Mouse (Mus musculus) neural tube, embryonic 11.5 days (tissue): Measurements from ENCODE around the gene Rrm1. TPM values are rescaled to one million over a fixed set of nuclear protein-coding genes. Genes with fewer than 3 reads are reported as not detected.
A peak's percentile ranks its signal among the peaks of the same experiment; 100 is the strongest.
"Not testable (repeated sequence)": the region's sequence is repeated elsewhere in the genome, so short reads cannot be mapped to it uniquely, and the experiment has no call there.

Source experiments
- ATAC-seq: fragments of 200-750 bp; cut with Nextera tagmentation; 2 replicates; pipeline ENCODE4 v1.8.0; 2017; ENCODE audit warnings: moderate number of reproducible peaks, mild to moderate bottlenecking, moderate TSS enrichment, moderate library complexity; ENCODE audit not compliant: insufficient read depth, low FRiP score, low TSS enrichment
- DNase-seq: peaks from one replicate; pipeline ENCODE4 v3.0.0-alpha.2; 2015; ENCODE audit warnings: low spot score
- H3K27ac ChIP-seq: fragments of 300-500 bp; sonication (generic); 2 replicates; pipeline ENCODE4 v1.5.1; 2014; ENCODE audit warnings: low read depth, mild to moderate bottlenecking, low read length
- H3K27me3 ChIP-seq: fragments of 300-500 bp; sonication (generic); 2 replicates; pipeline ENCODE4 v1.6.1; 2014; ENCODE audit warnings: mild to moderate bottlenecking, low read length, mixed read lengths; ENCODE audit not compliant: control insufficient read depth, insufficient read depth
- H3K36me3 ChIP-seq: fragments of 300-500 bp; sonication (generic); 2 replicates; pipeline ENCODE4 v1.6.1; 2014; ENCODE audit warnings: mild to moderate bottlenecking, low read length, moderate library complexity, mixed read lengths; ENCODE audit not compliant: control insufficient read depth, insufficient read depth
- H3K4me1 ChIP-seq: fragments of 300-500 bp; sonication (generic); 2 replicates; pipeline ENCODE4 v1.6.1; 2014; ENCODE audit warnings: low read length, mixed read lengths; ENCODE audit not compliant: control insufficient read depth, insufficient read depth
- H3K4me2 ChIP-seq: fragments of 300-500 bp; sonication (generic); 2 replicates; pipeline ENCODE4 v1.6.1; 2014; ENCODE audit warnings: low read depth, mild to moderate bottlenecking, moderate library complexity
- H3K4me3 ChIP-seq: fragments of 300-500 bp; sonication (generic); 2 replicates; pipeline ENCODE4 v1.5.1; 2014; ENCODE audit warnings: low read depth, low read length
- H3K9ac ChIP-seq: fragments of 300-500 bp; sonication (generic); 2 replicates; pipeline ENCODE4 v1.6.1; 2014; ENCODE audit warnings: mild to moderate bottlenecking, low read length
- H3K9me3 ChIP-seq: fragments of 300-500 bp; sonication (generic); 2 replicates; pipeline ENCODE4 v1.6.1; 2016; ENCODE audit warnings: low read length; ENCODE audit not compliant: control insufficient read depth
- WGBS: fragments of 180-500 bp; shearing (Covaris S2); extraction: QIAGEN DNeasy Blood & Tissue Kit; methylation state at CpG from one replicate; pipeline ENCODE4 v1.1.7; 2014; 5-methylcytosine and 5-hydroxymethylcytosine counted together
- polyA plus RNA-seq: library from polyadenylated mRNA; unstranded; fragments of >200 nt; fragmentation: Nextera tagmentation; extraction: Ambion mirVana; gene quantifications from 2 replicates; pipeline ENCODE4 v1.2.1, GENCODE M21; 2014

Gene Rrm1
- polyA plus RNA-seq, 1 experiment from 2014 or later, result 203 TPM

GRCm38 (mm10) chr7:102481579-102481978 is 40.1 kb downstream of the Rrm1 start, which contains the start of gene Olfr543:
TSS of gene Olfr543 (minus strand) at chr7:102481679.
- DNase-seq, result no peak
- no peak within 1 kb of the TSS for H3K9ac ChIP-seq
- no peaks in the 10 kb centered on the region for H3K36me3 ChIP-seq
- 92% methylated on average over 4 of the region's 4 CpGs for WGBS
- no peaks in the 10 kb centered on the region for H3K9me3 ChIP-seq
- no peaks in the 10 kb centered on the region for H3K27me3 ChIP-seq
- ATAC-seq, result no peak
- H3K27ac ChIP-seq, result no peak within 1 kb of the TSS
- H3K4me3 ChIP-seq, result no peak within 1 kb of the TSS
- H3K4me2 ChIP-seq, result no peak within 1 kb of the TSS
- H3K4me1 ChIP-seq, result no peaks in the 10 kb centered on the region

GRCm38 (mm10) chr7:102483665-102484064 is 42.2 kb downstream of the Rrm1 start:
- Histone ChIP-seq H3K36me3 (no peaks in the 10 kb centered on the region), H3K27ac (no peak overlapping the region), H3K4me3 (no peak overlapping the region), H3K27me3 (no peaks in the 10 kb centered on the region), H3K9me3 (no peaks in the 10 kb centered on the region), H3K9ac (no peak overlapping the region), H3K4me2 (no peak overlapping the region), H3K4me1 (no peaks in the 10 kb centered on the region)
- ATAC-seq, result no peak
- DNase-seq, result no peak
- WGBS, result 89% methylated on average over 2 of the region's 2 CpGs

GRCm38 (mm10) chr7:102484766-102485165 is 43.3 kb downstream of the Rrm1 start:
- H3K4me1 ChIP-seq, H3K27ac ChIP-seq, H3K36me3 ChIP-seq, H3K4me2 ChIP-seq, H3K9me3 ChIP-seq, ATAC-seq, DNase-seq, H3K9ac ChIP-seq, H3K27me3 ChIP-seq, H3K4me3 ChIP-seq: not testable (repeated sequence)
- 64% methylated on average over 8 of the region's 8 CpGs for WGBS

GRCm38 (mm10) chr7:102486105-102486504 is 44.6 kb downstream of the Rrm1 start:
- no peak overlapping the region for H3K27ac ChIP-seq
- H3K9ac ChIP-seq, result no peak overlapping the region
- no peak for ATAC-seq
- no peaks in the 10 kb centered on the region for H3K4me1 ChIP-seq
- DNase-seq, result no peak
- H3K27me3 ChIP-seq, result no peaks in the 10 kb centered on the region
- no peak overlapping the region for H3K4me3 ChIP-seq
- H3K4me2 ChIP-seq, result no peak overlapping the region
- 76% methylated on average over 1 of the region's 1 CpGs for WGBS
- H3K9me3 ChIP-seq, result no peaks in the 10 kb centered on the region
- H3K36me3 ChIP-seq, result no peaks in the 10 kb centered on the region

GRCm38 (mm10) chr7:102488161-102488560 is 46.7 kb downstream of the Rrm1 start, which contains the start of gene Olfr544:
TSS of gene Olfr544 (minus strand) at chr7:102488313.
- H3K27me3 ChIP-seq, result no peaks in the 10 kb centered on the region
- no peak within 1 kb of the TSS for H3K4me3 ChIP-seq
- no peak for ATAC-seq
- no peaks in the 10 kb centered on the region for H3K36me3 ChIP-seq
- no peak within 1 kb of the TSS for H3K4me2 ChIP-seq
- H3K27ac ChIP-seq, result no peak within 1 kb of the TSS
- no peak for DNase-seq
- 44% methylated on average over 1 of the region's 1 CpGs for WGBS
- H3K9ac ChIP-seq, result no peak within 1 kb of the TSS
- no peaks in the 10 kb centered on the region for H3K4me1 ChIP-seq
- no peaks in the 10 kb centered on the region for H3K9me3 ChIP-seq

- ATAC-seq, H3K27ac ChIP-seq, H3K4me3 ChIP-seq, H3K9ac ChIP-seq, H3K4me2 ChIP-seq, DNase-seq, H3K36me3 ChIP-seq, H3K9me3 ChIP-seq, H3K4me1 ChIP-seq, H3K27me3 ChIP-seq: not testable (repeated sequence)
- WGBS, result 54% methylated on average over 6 of the region's 7 CpGs
These were observed 52.9 kb downstream of the Rrm1 start for GRCm38 (mm10) chr7:102494416-102494815.

GRCm38 (mm10) chr7:102499473-102499872 is 58.0 kb downstream of the Rrm1 start, which contains the start of gene Olfr545:
TSS of gene Olfr545 (minus strand) at chr7:102499573.
- 72% methylated on average over 3 of the region's 3 CpGs for WGBS
- H3K36me3 ChIP-seq, result no peaks in the 10 kb centered on the region
- DNase-seq (no peak), ATAC-seq (no peak)
- no peak within 1 kb of the TSS for H3K9ac ChIP-seq
- no peak within 1 kb of the TSS for H3K27ac ChIP-seq
- H3K4me3 ChIP-seq, result no peak within 1 kb of the TSS
- no peak within 1 kb of the TSS for H3K4me2 ChIP-seq
- H3K9me3 ChIP-seq, result no peaks in the 10 kb centered on the region
- no peaks in the 10 kb centered on the region for H3K4me1 ChIP-seq
- H3K27me3 ChIP-seq, result no peaks in the 10 kb centered on the region

- no peaks in the 10 kb centered on the region for H3K36me3 ChIP-seq
- H3K9me3 ChIP-seq, result no peaks in the 10 kb centered on the region
- no peak overlapping the region for H3K9ac ChIP-seq
- H3K27me3 ChIP-seq, result no peaks in the 10 kb centered on the region
- no peak overlapping the region for H3K4me2 ChIP-seq
- no peak for ATAC-seq
- no peak overlapping the region for H3K4me3 ChIP-seq
- DNase-seq, result no peak
- 82% methylated on average over 5 of the region's 5 CpGs for WGBS
- H3K4me1 ChIP-seq, result no peaks in the 10 kb centered on the region
- H3K27ac ChIP-seq, result no peak overlapping the region
These were observed 60.5 kb downstream of the Rrm1 start for GRCm38 (mm10) chr7:102501986-102502385.

- H3K9me3 ChIP-seq, result no peaks in the 10 kb centered on the region
- no peak overlapping the region for H3K4me3 ChIP-seq
- H3K36me3 ChIP-seq, result no peaks in the 10 kb centered on the region
- ATAC-seq (peak; percentile 83), DNase-seq (peak; percentile 75)
- H3K27ac ChIP-seq, result no peak overlapping the region
- H3K4me1 ChIP-seq, result no peaks in the 10 kb centered on the region
- H3K4me2 ChIP-seq, result no peak overlapping the region
- WGBS, result 62% methylated on average over 3 of the region's 3 CpGs
- no peaks in the 10 kb centered on the region for H3K27me3 ChIP-seq
- no peak overlapping the region for H3K9ac ChIP-seq
These were observed 65.4 kb downstream of the Rrm1 start for GRCm38 (mm10) chr7:102506848-102507247.
